Mouse (Mus musculus) neural tube, embryonic 15.5 days (tissue): ENCODE data around the gene Olfr698. TPM values are rescaled to one million over a fixed set of nuclear protein-coding genes. Genes with fewer than 3 reads are reported as not detected.
"Not testable (repeated sequence)": the region's sequence is repeated elsewhere in the genome, so short reads cannot be mapped to it uniquely, and the experiment has no call there.

ENCODE experiments used
- ATAC-seq: fragments of 200-750 bp; cut with Nextera tagmentation; 2 replicates; pipeline ENCODE4 v1.8.0; 2017; ENCODE audit warnings: mild to moderate bottlenecking, moderate TSS enrichment, moderate library complexity; ENCODE audit not compliant: low FRiP score
- H3K27ac ChIP-seq: fragments of 300-500 bp; sonication (generic); replicated peaks from 2 replicates; pipeline ENCODE4 v1.5.1; 2015; ENCODE audit warnings: mild to moderate bottlenecking, inconsistent platforms
- H3K27me3 ChIP-seq: fragments of 300-500 bp; sonication (generic); replicated peaks from 2 replicates; pipeline ENCODE4 v1.6.1; 2015; ENCODE audit warnings: inconsistent platforms
- H3K36me3 ChIP-seq: fragments of 300-500 bp; sonication (generic); 2 replicates; pipeline ENCODE4 v1.6.1; 2015; ENCODE audit warnings: inconsistent platforms
- H3K4me1 ChIP-seq: fragments of 300-500 bp; sonication (generic); 2 replicates; pipeline ENCODE4 v1.6.1; 2015; ENCODE audit warnings: inconsistent platforms
- H3K4me2 ChIP-seq: fragments of 300-500 bp; sonication (generic); 2 replicates; pipeline ENCODE4 v1.6.1; 2015; ENCODE audit warnings: inconsistent platforms, mild to moderate bottlenecking, moderate library complexity
- H3K4me3 ChIP-seq: fragments of 300-500 bp; sonication (generic); replicated peaks from 2 replicates; pipeline ENCODE4 v1.5.1; 2015; ENCODE audit warnings: mild to moderate bottlenecking, inconsistent platforms
- H3K9ac ChIP-seq: fragments of 300-500 bp; sonication (generic); replicated peaks from 2 replicates; pipeline ENCODE4 v1.6.1; 2015; ENCODE audit warnings: mild to moderate bottlenecking, inconsistent platforms
- H3K9me3 ChIP-seq: fragments of 300-500 bp; sonication (generic); replicated peaks from 2 replicates; pipeline ENCODE4 v1.6.1; 2016; ENCODE audit warnings: inconsistent platforms
- WGBS: fragments of 180-500 bp; shearing (Covaris S2); methylation state at CpG from one replicate; pipeline ENCODE4 v1.1.7; 2015; ENCODE audit warnings: mixed read lengths; 5-methylcytosine and 5-hydroxymethylcytosine counted together
- polyA plus RNA-seq: library from polyadenylated mRNA; unstranded; fragments of >200 nt; fragmentation: Nextera tagmentation; extraction: Ambion mirVana; gene quantifications from 2 replicates; pipeline ENCODE4 v1.2.1, GENCODE M21; 2015

Gene Olfr698
- not detected in 2 replicates for polyA plus RNA-seq

DNA sequence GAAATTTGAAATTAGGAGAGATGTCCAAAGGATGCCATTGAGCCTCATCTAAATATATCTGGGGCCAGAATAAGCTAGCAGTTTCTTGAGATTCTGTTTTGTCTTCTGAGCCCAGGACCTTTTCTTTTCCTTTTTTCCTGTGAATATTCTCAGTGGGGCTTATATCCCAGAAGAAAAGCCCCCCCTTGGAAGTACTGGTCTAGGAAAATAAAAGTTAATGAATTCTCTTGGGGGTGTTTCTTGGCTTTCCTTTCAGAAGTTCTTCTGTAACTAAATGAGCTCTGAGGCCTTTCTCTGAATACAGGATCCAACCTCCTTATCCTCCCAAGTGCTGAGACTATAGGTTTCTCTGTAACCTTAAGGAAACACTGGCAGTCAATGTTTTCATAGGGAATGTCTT lies at the start of gene Olfr698:
Gene Olfr698, minus strand, starts transcription at position 101 of the 400 bp plus-strand sequence.
- H3K4me3 ChIP-seq = no peak within 1 kb of the TSS
- no peak for ATAC-seq
- no peaks in the 10 kb centered on the region for H3K36me3 ChIP-seq

GRCm38 (mm10) chr7:106793098-106793497 lies 37.9 kb upstream of the Olfr698 start, which contains the start of gene Olfr699:
Gene Olfr699, minus strand, starts transcription at chr7:106793198.
- 89% methylated on average over 1 of the region's 1 CpGs for WGBS
- H3K4me3 ChIP-seq = no peak within 1 kb of the TSS
- H3K4me2 ChIP-seq = no peak within 1 kb of the TSS
- no peak within 1 kb of the TSS for H3K9ac ChIP-seq
- no peak within 1 kb of the TSS for H3K27ac ChIP-seq
- no peak for ATAC-seq
- H3K4me1 ChIP-seq = no peaks in the 10 kb centered on the region
- H3K36me3 ChIP-seq = no peaks in the 10 kb centered on the region
- no peaks in the 10 kb centered on the region for H3K9me3 ChIP-seq
- H3K27me3 ChIP-seq = no peaks in the 10 kb centered on the region

More for the DNA sequence above, at the start of gene Olfr698:
- H3K27me3 ChIP-seq = no peaks in the 10 kb centered on the region
- H3K27ac ChIP-seq = no peak within 1 kb of the TSS
- no peaks in the 10 kb centered on the region for H3K4me1 ChIP-seq
- no peak within 1 kb of the TSS for H3K4me2 ChIP-seq
- no peaks in the 10 kb centered on the region for H3K9me3 ChIP-seq
- H3K9ac ChIP-seq = no peak within 1 kb of the TSS

DNA sequence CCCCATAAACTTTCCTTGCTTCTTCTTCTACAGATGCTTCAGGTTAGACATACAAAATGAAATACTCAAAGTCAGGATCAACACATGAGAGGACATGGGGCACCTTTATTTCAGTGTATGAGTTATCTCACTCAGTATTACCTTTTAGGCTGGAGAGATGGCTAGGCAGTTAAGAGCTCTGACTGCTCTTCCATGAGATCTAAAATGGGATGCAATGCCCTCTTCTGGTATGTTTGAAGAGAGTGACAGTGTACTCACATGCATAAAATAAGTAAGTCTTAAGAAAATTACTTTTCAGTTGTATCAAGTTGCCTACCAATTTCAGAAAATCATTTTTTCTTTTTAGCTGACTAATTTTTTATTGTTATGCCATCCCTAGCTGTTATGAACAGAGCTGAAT lies 33.1 kb upstream of the Olfr698 start:
- ATAC-seq = no peak
- Histone ChIP-seq H3K9me3 (no peaks in the 10 kb centered on the region), H3K27ac (no peak overlapping the region), H3K9ac (no peak overlapping the region), H3K36me3 (no peaks in the 10 kb centered on the region), H3K4me1 (no peaks in the 10 kb centered on the region), H3K27me3 (no peaks in the 10 kb centered on the region), H3K4me3 (no peak overlapping the region), H3K4me2 (no peak overlapping the region)

GRCm38 (mm10) chr7:106761008-106761407 lies 5.8 kb upstream of the Olfr698 start:
- not testable (repeated sequence) for ATAC-seq, H3K4me2 ChIP-seq, H3K4me1 ChIP-seq, H3K27ac ChIP-seq, H3K9me3 ChIP-seq, H3K27me3 ChIP-seq, H3K4me3 ChIP-seq, H3K36me3 ChIP-seq, H3K9ac ChIP-seq
- 93% methylated on average over 2 of the region's 2 CpGs for WGBS

GRCm38 (mm10) chr7:106758800-106759199 lies 3.6 kb upstream of the Olfr698 start:
- Histone ChIP-seq H3K4me2 (no peak overlapping the region), H3K36me3 (no peaks in the 10 kb centered on the region), H3K9me3 (no peaks in the 10 kb centered on the region), H3K4me1 (no peaks in the 10 kb centered on the region), H3K27me3 (no peaks in the 10 kb centered on the region), H3K4me3 (no peak overlapping the region), H3K9ac (no peak overlapping the region), H3K27ac (no peak overlapping the region)
- 95% methylated on average over 2 of the region's 2 CpGs for WGBS
- ATAC-seq = no peak

GRCm38 (mm10) chr7:106745811-106746210 lies 9.4 kb downstream of the Olfr698 start:
- Histone ChIP-seq H3K9ac (no peak overlapping the region), H3K27me3 (no peaks in the 10 kb centered on the region), H3K4me1 (no peaks in the 10 kb centered on the region), H3K4me3 (no peak overlapping the region), H3K9me3 (no peaks in the 10 kb centered on the region), H3K36me3 (no peaks in the 10 kb centered on the region), H3K4me2 (no peak overlapping the region), H3K27ac (no peak overlapping the region)
- ATAC-seq = no peak
- 91% methylated on average over 5 of the region's 5 CpGs for WGBS

DNA sequence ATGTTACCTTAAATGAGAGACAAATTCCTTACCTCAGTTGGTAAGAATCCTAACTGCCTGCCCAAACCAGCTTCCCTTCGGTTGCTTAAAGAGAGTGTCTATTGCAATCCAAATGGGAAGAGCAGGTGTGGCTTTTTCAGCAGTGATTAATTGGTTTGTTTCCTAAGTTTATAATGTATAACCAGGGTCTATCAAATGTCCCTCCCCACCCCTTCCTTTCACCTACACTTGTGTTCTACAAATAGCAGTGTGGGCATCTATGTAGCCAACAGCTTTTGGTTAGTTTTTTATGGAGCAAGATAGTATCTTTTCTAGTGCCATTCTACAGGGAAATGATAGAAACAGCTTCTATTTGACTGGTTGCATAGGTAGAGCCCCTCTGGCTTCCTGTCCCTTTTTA lies 12.9 kb downstream of the Olfr698 start, which contains the start of gene Olfr697:
Gene Olfr697, minus strand, starts transcription at position 101 of the 400 bp plus-strand sequence.
- Histone ChIP-seq H3K4me2 (no peak within 1 kb of the TSS), H3K27me3 (no peaks in the 10 kb centered on the region), H3K4me3 (no peak within 1 kb of the TSS), H3K9ac (no peak within 1 kb of the TSS), H3K4me1 (no peaks in the 10 kb centered on the region), H3K9me3 (no peaks in the 10 kb centered on the region), H3K27ac (no peak within 1 kb of the TSS), H3K36me3 (no peaks in the 10 kb centered on the region)
- 78% methylated on average over 1 of the region's 1 CpGs for whole genome bisulfite sequencing
- no peak for ATAC-seq

GRCm38 (mm10) chr7:106737028-106737427 lies 18.2 kb downstream of the Olfr698 start:
- Histone ChIP-seq H3K36me3 (no peaks in the 10 kb centered on the region), H3K27me3 (no peaks in the 10 kb centered on the region), H3K4me1 (no peaks in the 10 kb centered on the region), H3K4me2 (no peak overlapping the region), H3K9ac (no peak overlapping the region), H3K9me3 (no peaks in the 10 kb centered on the region), H3K27ac (no peak overlapping the region), H3K4me3 (no peak overlapping the region)
- no peak for ATAC-seq

DNA sequence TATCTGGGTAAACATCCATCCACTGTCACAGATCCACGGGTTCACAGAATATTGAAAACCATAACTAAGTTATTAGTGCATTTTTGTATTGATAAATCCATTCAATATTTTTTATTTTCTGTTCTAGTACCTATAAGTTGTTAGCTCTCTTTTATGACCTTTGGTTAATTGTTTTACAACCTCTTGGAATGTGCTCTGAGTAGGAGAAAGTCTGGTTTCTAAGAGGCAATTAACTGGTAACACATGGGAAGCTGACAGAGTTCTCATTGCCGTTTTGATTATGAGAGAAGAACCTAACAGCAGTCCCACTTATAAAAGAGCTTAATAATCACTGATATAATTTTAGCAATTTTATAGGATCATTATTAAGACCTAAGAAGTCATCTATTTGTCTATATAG lies 21.5 kb downstream of the Olfr698 start:
- Histone ChIP-seq H3K9me3 (no peaks in the 10 kb centered on the region), H3K4me2 (no peak overlapping the region), H3K27ac (no peak overlapping the region), H3K9ac (no peak overlapping the region), H3K36me3 (no peaks in the 10 kb centered on the region), H3K4me3 (no peak overlapping the region), H3K4me1 (no peaks in the 10 kb centered on the region), H3K27me3 (no peaks in the 10 kb centered on the region)
- 39% methylated on average over 2 of the region's 2 CpGs for WGBS
- no peak for ATAC-seq

DNA sequence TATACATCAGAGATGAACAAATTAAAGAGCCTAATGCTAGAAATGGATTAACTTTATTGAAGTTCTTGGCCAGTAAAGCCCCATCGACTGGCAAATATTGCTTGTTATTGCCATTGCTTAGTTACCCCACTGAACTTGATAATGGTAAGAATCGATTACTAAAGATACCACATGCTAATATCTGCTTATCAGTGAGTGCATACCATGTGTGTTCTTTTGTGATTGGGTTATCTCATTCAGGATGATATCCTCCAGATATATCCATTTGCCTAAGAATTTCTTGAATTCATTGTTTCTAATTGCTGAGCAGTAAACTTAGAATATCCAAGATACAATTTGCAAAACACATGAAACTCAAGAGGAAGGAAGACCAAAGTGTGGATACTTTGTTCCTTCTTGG lies 29.5 kb downstream of the Olfr698 start:
- not testable (repeated sequence) for H3K36me3 ChIP-seq, H3K4me1 ChIP-seq, H3K9ac ChIP-seq, H3K4me3 ChIP-seq, H3K9me3 ChIP-seq, ATAC-seq, H3K4me2 ChIP-seq, H3K27ac ChIP-seq, H3K27me3 ChIP-seq
- 90% methylated on average over 2 of the region's 2 CpGs for WGBS

DNA sequence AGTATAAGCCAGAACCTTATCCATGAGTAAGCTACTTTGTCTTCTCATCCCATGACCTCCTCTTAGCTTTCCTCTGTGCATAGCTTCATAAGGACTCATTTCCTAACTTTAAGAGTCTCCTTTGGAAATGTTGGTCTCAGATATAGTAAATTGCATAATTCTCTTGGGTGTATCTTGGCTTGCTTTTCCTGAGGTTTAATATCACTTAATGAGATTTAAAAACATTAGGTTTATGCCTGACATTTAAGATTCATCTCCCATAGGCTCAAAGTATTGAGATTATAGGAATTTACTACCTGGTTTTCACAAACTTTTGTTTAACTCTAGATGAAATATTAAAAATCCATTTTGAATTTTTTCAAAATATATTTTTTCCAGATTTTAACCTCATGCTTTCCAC lies 38.9 kb downstream of the Olfr698 start, which contains the start of gene Olfr695:
Gene Olfr695, minus strand, starts transcription at position 101 of the 400 bp plus-strand sequence.
- Histone ChIP-seq H3K9me3 (no peaks in the 10 kb centered on the region), H3K27ac (no peak within 1 kb of the TSS), H3K36me3 (no peaks in the 10 kb centered on the region), H3K27me3 (no peaks in the 10 kb centered on the region), H3K9ac (no peak within 1 kb of the TSS), H3K4me3 (no peak within 1 kb of the TSS), H3K4me1 (no peaks in the 10 kb centered on the region), H3K4me2 (no peak within 1 kb of the TSS)
- ATAC-seq = no peak

DNA sequence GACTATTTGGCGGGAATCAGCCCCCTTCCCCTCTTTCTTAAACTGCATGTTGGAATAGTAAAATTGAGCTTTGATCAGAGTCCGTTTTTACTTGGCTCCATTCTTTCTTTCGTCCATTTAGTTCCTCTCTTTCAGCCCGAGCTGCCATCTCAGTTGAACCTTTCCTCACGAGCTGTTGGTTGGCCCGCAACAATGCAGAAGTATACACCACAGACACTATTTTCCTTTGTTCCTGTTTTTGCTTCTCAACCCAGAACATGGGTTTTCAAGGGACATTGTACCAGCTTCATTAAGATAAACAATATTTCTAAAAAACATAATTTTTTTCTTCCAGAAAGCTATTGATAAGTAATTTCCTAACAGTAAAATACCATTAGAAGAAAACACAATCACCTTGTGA lies 43.7 kb downstream of the Olfr698 start:
- no peaks in the 10 kb centered on the region for H3K27me3 ChIP-seq
- no peak overlapping the region for H3K4me3 ChIP-seq
- H3K4me1 ChIP-seq = no peaks in the 10 kb centered on the region
- no peak overlapping the region for H3K27ac ChIP-seq
- H3K36me3 ChIP-seq = no peaks in the 10 kb centered on the region
- no peaks in the 10 kb centered on the region for H3K9me3 ChIP-seq
- no peak overlapping the region for H3K9ac ChIP-seq
- no peak for ATAC-seq
- no peak overlapping the region for H3K4me2 ChIP-seq
- 90% methylated on average over 6 of the region's 6 CpGs for WGBS

DNA sequence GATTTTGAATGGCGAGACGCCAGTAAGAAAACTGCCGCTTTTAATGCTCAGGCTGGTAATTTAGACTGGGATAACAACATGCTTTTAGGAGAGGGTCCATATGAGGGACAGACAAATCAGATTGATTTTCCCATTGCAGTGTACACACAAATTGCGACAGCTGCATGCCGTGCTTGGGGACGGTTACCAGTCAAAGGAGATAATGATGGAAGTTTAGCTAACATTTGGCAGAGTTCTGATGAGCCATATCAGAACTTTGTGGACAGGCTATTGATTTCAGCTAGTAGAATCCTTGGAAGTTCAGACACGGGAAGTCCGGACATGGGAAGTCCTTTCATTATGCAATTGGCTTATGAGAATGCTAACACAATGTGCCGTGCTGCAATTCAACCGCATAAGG lies 47.5 kb downstream of the Olfr698 start:
- H3K27me3 ChIP-seq, H3K9ac ChIP-seq, H3K27ac ChIP-seq, H3K9me3 ChIP-seq, H3K4me1 ChIP-seq, H3K4me2 ChIP-seq, ATAC-seq, H3K4me3 ChIP-seq, H3K36me3 ChIP-seq: not testable (repeated sequence)
- WGBS = 92% methylated on average over 10 of the region's 10 CpGs
